Mouse (Mus musculus) liver, adult 2 months (tissue): ENCODE data around the gene Rem1.

Source experiments
- CTCF ChIP-seq: fragments of 200-500 bp; IDR thresholded peaks from 2 replicates; pipeline ENCODE4 v1.5.1; 2011; ENCODE audit warnings: low read depth, low read length, control low read depth
- POLR2A ChIP-seq: fragments of 200-500 bp; IDR thresholded peaks from 2 replicates; pipeline ENCODE4 v1.6.1; 2011; ENCODE audit warnings: low read length, control low read depth; ENCODE audit not compliant: insufficient read depth; ENCODE audit errors: extremely low read depth

DNA sequence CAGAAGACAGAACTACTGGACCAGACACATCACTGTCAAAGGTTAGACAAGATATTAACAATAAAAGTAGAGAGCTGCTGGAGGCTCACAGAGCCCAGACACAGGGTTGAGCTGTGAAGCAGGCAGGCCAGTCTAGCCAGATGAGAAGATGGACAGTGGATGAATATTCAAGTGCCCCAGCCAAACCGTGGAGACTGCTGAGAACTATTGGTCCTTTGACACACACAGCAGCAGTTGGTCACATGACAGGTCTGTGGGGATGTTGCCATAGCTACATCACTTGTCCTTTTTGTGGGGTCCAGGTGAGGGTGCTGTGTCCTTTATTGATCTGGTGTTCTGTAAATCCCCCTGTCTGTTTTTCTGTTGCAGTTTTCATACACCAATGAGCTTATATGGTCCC lies 1.5 kb upstream of the Rem1 start:
- TF ChIP-seq CTCF (no peak), POLR2A (no peak)
